Mouse (Mus musculus) spleen, postnatal 4 days (tissue): ENCODE measurements around the gene Isy1.

Source experiments
- DNase-seq, 2 experiments: peaks; one replicate each; pipeline ENCODE4 v3.0.0; 2022; ENCODE audit warnings: low spot score in 2 of 2

The Isy1 gene

GRCm38 (mm10) chr6:87838551-87839197 lies at the start of gene Isy1:
Gene Isy1, minus strand, starts transcription at chr6:87838798.
- DNase-seq = peak; percentile 90 to 94

GRCm38 (mm10) chr6:87887594-87888233 lies 49.1 kb upstream of the Isy1 start, which contains the start of gene Copg1:
Gene Copg1, plus strand, starts transcription at chr6:87887814.
- peak; percentile 100 for DNase-seq

- no peak for DNase-seq
Observed at GRCm38 (mm10) chr6:87886721-87887120, 48.1 kb upstream of the Isy1 start.

- no peak for DNase-seq
Observed at GRCm38 (mm10) chr6:87882816-87883215, 44.2 kb upstream of the Isy1 start.

DNA sequence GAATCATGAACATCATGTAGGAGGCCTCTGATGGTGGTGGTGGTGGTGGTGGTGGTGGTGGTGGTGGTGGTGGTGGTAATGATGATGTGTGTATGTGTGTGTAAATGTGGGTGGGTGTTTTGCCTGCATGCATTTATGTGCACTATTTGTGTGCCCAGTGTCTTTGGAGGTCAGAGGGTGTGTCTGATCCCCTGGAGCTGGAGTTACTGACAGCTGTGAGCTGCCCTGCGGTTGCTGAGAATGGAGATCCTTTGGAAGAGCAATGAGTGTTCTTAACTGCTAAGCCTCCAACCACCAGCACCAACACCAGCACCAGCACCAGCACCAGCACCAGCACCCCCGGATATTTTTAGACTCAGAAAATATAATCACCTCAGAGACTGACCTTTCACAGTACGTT lies 43.6 kb upstream of the Isy1 start:
- DNase-seq = no peak

DNA sequence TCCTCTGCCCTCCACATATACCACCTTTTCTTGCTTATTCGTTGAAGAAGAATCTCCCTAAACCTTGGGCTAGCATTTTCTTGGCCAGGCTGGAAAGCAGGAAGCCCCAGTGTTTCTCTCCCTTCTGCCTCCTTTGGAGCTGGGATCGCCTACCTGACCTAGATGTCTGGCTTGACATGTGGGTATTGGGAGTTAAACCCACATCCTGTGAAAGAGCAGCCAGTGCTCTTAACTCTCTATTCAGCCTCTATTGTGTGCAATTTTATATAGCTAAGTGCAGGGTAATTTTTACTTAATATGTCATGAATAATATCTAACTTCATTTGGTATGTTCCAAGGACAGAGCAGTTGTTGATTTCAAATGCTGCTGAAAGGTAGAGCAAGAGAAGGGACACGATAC lies 41.0 kb upstream of the Isy1 start:
- no peak for DNase-seq

- no peak for DNase-seq
Observed at GRCm38 (mm10) chr6:87879010-87879409, 40.4 kb upstream of the Isy1 start.

- no peak for DNase-seq
Observed at GRCm38 (mm10) chr6:87876068-87876643, 37.6 kb upstream of the Isy1 start.

DNA sequence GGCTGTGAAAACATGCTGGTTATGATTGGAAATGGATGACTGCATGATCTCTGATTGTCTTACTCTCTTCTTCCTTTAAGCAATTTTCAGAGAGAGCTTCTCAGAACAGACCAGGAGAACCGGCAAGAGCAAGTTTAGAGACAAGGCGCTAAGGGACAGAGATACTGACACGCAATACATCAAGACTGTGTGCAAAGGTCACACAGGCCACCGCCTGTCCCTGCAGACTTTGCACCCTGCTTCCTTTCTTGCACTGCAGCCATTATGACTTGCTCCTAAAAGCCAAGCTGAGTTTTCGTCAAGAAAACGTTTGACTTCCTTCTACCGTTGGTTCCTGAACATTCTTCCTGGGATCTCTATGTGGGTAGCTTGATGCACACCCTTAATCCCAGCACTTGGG lies 37.0 kb upstream of the Isy1 start:
- DNase-seq = no peak

- DNase-seq = no peak
Observed at GRCm38 (mm10) chr6:87875083-87875482, 36.5 kb upstream of the Isy1 start.

DNA sequence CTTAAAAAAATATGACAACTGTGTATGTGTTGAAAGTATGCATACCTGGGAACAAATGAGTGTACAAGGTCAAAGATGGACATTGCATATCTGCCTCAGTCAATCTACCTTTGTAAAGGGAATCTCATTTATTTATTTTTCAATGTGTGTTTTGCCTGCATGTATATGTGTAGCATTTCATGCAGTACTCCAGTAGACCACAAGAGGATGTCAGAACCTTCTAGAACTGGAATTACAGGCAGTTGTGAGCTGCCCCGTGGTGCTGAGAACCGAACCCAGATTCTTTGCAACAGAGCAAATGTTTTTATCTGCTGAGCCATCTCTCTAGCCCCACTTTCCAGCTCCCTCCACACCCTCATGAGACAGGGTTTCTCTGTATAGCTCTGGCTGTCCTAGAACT lies 35.4 kb upstream of the Isy1 start:
- DNase-seq = no peak

DNA sequence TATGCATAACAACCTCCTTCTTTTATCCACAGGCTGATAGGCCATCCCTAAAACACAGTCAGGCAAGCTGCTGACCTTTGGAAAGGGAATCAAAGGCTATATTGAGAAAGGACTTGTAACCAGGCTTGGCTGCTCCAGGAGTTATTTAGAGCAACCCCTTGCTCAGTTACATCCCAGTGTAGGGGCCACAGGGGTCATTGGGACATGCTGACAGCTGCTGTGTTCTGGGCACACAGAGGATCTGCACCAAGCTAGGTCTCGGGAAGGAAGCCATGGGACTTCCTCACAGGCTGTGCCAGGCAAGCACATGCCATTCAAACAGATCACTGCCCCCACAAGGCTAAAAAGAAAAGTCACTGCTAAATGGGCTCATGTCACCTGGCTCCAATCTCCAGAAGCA lies 34.5 kb upstream of the Isy1 start:
- no peak for DNase-seq

GRCm38 (mm10) chr6:87871240-87871639 lies 32.6 kb upstream of the Isy1 start:
- no peak for DNase-seq

- DNase-seq = no peak
Observed at GRCm38 (mm10) chr6:87870440-87870839, 31.8 kb upstream of the Isy1 start.

- no peak for DNase-seq
Observed at GRCm38 (mm10) chr6:87868871-87869506, 30.4 kb upstream of the Isy1 start.

GRCm38 (mm10) chr6:87867256-87867655 lies 28.7 kb upstream of the Isy1 start:
- no peak for DNase-seq

DNA sequence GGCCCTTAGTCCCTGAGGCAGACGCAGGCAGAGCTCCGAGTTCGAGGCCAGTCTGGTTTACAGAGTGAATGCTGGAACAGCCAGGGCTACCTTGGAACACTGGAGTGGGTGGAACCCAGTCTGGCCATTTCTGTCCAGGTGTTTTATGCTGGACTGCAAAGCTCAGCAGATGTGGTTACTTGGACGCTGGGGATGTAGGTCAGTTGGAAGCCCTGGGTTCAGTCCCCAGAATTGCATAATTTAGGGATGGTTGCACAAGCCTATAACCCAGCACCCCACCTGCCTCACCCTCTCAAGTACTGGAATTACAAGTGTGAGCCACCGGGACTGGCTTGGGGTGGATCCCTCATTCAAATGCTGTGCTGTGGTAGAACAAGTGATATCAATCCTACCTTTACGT lies 27.6 kb upstream of the Isy1 start:
- no peak for DNase-seq

DNA sequence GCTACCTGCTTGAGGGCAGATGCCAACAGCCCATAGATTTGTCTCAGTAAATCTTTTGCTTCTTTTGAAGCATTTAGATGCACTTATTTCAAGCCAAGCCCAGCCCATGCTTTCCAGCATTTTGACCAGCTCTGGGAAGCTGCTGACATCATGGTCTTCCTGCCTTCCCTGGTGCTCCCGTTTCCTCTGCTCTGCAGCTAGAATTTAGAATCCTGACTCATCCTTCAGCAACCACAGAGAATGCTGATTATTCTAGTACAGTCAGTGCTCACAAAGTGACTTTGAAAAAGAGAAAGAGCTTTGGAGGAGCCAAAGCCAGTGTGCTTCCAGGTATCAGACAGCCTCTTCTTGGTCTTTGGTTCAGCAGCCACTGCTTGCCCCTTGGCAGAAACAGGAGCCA lies 18.5 kb upstream of the Isy1 start:
- DNase-seq = no peak

- no peak for DNase-seq
Observed at GRCm38 (mm10) chr6:87853446-87853845, 14.8 kb upstream of the Isy1 start.

DNA sequence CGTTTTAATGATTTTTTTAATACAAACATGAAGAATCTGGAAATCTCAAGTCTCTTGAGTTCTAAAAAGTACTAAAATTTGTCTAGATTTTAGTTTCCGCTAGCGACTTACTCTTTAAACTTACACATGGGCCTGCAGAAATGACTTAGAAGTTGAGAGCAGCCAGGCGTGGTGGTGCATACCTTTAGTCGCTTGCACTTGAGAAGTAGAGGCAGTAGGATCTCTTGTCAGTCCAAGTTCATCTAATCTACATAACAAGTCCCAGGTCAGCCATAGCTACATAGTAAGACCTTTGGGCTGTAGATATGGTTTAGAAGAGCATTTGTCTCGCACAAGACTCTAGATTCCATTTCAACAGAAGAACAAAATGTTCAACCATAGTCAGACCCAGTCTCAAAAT lies 13.3 kb upstream of the Isy1 start:
- DNase-seq = no peak

DNA sequence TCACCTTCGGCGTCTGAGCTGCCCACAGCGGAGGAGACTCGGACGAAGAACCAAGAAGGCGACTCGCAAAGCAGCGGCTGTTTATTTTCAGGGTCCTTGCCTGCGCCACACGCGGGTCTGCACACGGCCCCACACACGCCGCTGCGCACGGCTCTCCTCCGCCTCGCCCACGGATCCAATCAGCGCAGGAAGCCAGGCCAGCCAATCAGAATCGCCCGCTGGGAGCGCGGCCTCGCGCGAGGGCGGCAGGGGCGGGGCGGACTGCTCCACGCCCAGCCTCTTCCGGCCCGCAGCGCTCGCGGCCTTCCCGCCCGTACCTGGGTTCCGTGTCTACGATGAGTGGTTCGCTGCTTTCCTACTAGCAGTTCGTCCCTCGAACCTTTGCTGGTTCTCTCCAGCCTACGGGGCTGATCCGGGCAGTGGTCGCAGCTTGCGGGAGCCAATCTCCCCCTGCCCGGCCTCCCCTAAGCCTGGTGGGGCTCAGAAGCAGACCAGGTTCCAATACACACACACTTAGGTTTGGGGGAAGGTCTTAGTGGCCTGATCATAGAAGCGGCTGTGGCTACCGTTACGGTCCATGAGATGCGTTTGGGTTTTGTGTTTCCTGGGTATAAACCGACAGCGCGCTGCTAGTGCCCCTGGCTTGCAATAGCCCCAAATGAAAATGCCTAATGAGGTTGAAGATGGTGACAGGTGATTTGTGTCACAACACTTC lies 12.5 kb upstream of the Isy1 start, which contains the start of gene Cnbp:
TSS of gene Cnbp (minus strand) at position 207 of the 715 bp plus-strand sequence.
- DNase-seq = peak; percentile 97 to 99
